Mouse (Mus musculus) hindbrain, embryonic 11.5 days (tissue): ENCODE data around the gene Camta1. TPM values are rescaled to one million over a fixed set of nuclear protein-coding genes. Genes with fewer than 3 reads are reported as not detected.

Experiments
- ATAC-seq: fragments of 200-750 bp; cut with Nextera tagmentation; 2 replicates; pipeline ENCODE4 v1.8.0; 2017; ENCODE audit warnings: mild to moderate bottlenecking, moderate TSS enrichment, moderate library complexity; ENCODE audit not compliant: low FRiP score
- DNase-seq: peaks from one replicate; pipeline ENCODE4 v3.0.0-alpha.2; 2015; ENCODE audit warnings: low spot score
- H3K27ac ChIP-seq: fragments of 300-500 bp; sonication (generic); 2 replicates; pipeline ENCODE4 v1.5.1; 2014; ENCODE audit warnings: mild to moderate bottlenecking, low read depth, low read length
- H3K27me3 ChIP-seq: fragments of 300-500 bp; sonication (generic); 2 replicates; pipeline ENCODE4 v1.6.1; 2014; ENCODE audit warnings: mild to moderate bottlenecking, low read length, moderate library complexity, mixed read lengths; ENCODE audit not compliant: control insufficient read depth, insufficient read depth
- H3K36me3 ChIP-seq: fragments of 300-500 bp; sonication (generic); 2 replicates; pipeline ENCODE4 v1.6.1; 2014; ENCODE audit warnings: mild to moderate bottlenecking, low read length, moderate library complexity, mixed read lengths; ENCODE audit not compliant: control insufficient read depth, insufficient read depth
- H3K4me1 ChIP-seq: fragments of 300-500 bp; sonication (generic); replicated peaks from 2 replicates; pipeline ENCODE4 v1.6.1; 2014; ENCODE audit warnings: low read length, mixed read lengths; ENCODE audit not compliant: control insufficient read depth, insufficient read depth
- H3K4me2 ChIP-seq: fragments of 300-500 bp; sonication (generic); replicated peaks from 2 replicates; pipeline ENCODE4 v1.6.1; 2014; ENCODE audit warnings: mild to moderate bottlenecking, low read depth, low read length
- H3K4me3 ChIP-seq: fragments of 300-500 bp; sonication (generic); 2 replicates; pipeline ENCODE4 v1.5.1; 2014; ENCODE audit warnings: low read depth, low read length
- H3K9ac ChIP-seq: fragments of 300-500 bp; sonication (generic); 2 replicates; pipeline ENCODE4 v1.6.1; 2014; ENCODE audit warnings: low read depth, low read length
- H3K9me3 ChIP-seq: fragments of 300-500 bp; sonication (generic); 2 replicates; pipeline ENCODE4 v1.6.1; 2016; ENCODE audit warnings: low read length; ENCODE audit not compliant: control insufficient read depth
- WGBS: fragments of 180-500 bp; shearing (Covaris S2); extraction: QIAGEN DNeasy Blood & Tissue Kit; methylation state at CpG from one replicate; pipeline ENCODE4 v1.1.7; 2014; 5-methylcytosine and 5-hydroxymethylcytosine counted together
- polyA plus RNA-seq: library from polyadenylated mRNA; unstranded; fragments of >200 nt; fragmentation: Nextera tagmentation; extraction: Ambion mirVana; gene quantifications from 2 replicates; pipeline ENCODE4 v1.2.1, GENCODE M21; 2014

The Camta1 gene
- polyA plus RNA-seq, 1 experiment from 2014 or later = 130 TPM

DNA sequence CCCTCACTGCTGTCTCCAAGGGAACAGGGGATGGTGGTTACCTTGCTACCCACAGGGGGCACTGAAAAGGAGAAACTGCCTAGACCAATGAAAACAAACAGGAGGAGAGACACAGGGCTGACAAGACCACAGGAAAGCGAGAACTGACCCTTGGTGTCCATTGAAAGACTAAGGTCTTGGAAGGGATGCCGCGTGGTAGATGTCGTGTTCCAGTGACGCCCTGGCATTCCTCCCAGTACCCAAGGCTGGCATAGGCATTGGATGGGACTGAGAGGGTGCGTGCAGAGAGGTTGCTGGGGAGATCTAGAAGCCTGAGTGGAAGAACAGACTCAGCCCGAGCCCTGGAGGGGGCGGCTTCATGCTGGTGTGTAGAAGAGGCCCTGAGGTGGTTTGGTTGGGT is 550.9 kb downstream of the Camta1 start:
- H3K27me3 ChIP-seq = no peaks in the 10 kb centered on the region
- no peak overlapping the region for H3K4me3 ChIP-seq
- DNase-seq (no peak), ATAC-seq (no peak)
- no peak overlapping the region for H3K27ac ChIP-seq
- H3K4me2 ChIP-seq = no peak overlapping the region
- no peaks in the 10 kb centered on the region for H3K36me3 ChIP-seq
- 84% methylated on average over 8 of the region's 8 CpGs for WGBS
- H3K9me3 ChIP-seq = no peaks in the 10 kb centered on the region
- H3K9ac ChIP-seq = no peak overlapping the region
- H3K4me1 ChIP-seq = no peaks in the 10 kb centered on the region

GRCm38 (mm10) chr4:151310056-151310685 is 551.5 kb downstream of the Camta1 start:
- no peaks in the 10 kb centered on the region for H3K4me1 ChIP-seq
- H3K36me3 ChIP-seq = no peaks in the 10 kb centered on the region
- no peak overlapping the region for H3K9ac ChIP-seq
- 51% methylated on average over 12 of the region's 12 CpGs for WGBS
- no peaks in the 10 kb centered on the region for H3K27me3 ChIP-seq
- ATAC-seq (no peak), DNase-seq (no peak)
- no peak overlapping the region for H3K4me3 ChIP-seq
- no peak overlapping the region for H3K27ac ChIP-seq
- H3K4me2 ChIP-seq = no peak overlapping the region
- no peaks in the 10 kb centered on the region for H3K9me3 ChIP-seq

GRCm38 (mm10) chr4:151306890-151307289 is 554.8 kb downstream of the Camta1 start:
- WGBS = 88% methylated on average over 11 of the region's 11 CpGs
- Histone ChIP-seq H3K4me2 (no peak overlapping the region), H3K9me3 (no peaks in the 10 kb centered on the region), H3K27ac (no peak overlapping the region), H3K36me3 (no peaks in the 10 kb centered on the region), H3K9ac (no peak overlapping the region), H3K27me3 (no peaks in the 10 kb centered on the region), H3K4me1 (no peaks in the 10 kb centered on the region), H3K4me3 (no peak overlapping the region)
- no peak for DNase-seq
- ATAC-seq = no peak

GRCm38 (mm10) chr4:151306311-151306765 is 555.3 kb downstream of the Camta1 start:
- DNase-seq = no peak
- Histone ChIP-seq H3K9me3 (no peaks in the 10 kb centered on the region), H3K4me1 (no peaks in the 10 kb centered on the region), H3K36me3 (no peaks in the 10 kb centered on the region), H3K27ac (no peak overlapping the region), H3K4me3 (no peak overlapping the region), H3K4me2 (no peak overlapping the region), H3K9ac (no peak overlapping the region), H3K27me3 (no peaks in the 10 kb centered on the region)
- 70% methylated on average over 11 of the region's 11 CpGs for WGBS
- no peak for ATAC-seq

DNA sequence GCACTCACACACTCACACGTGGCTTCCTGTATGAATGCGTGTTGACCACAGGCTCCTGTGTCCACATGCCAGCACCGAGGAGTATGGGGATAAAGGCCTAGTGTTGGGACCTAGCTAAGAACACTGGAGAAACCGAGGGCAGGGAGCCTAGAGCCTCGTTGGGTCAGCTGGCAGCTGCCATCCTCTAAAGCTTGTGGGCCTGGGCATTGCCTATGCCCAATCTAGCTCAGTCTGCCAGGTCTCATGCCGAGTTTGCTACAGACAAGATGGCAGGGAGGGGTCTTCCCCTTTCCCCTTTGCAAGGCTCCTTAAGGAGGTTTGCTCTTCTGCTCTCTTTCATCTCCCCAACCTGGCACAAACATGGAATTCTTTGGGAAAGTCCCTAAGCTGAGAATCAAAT is 555.9 kb downstream of the Camta1 start:
- no peak overlapping the region for H3K9ac ChIP-seq
- DNase-seq (no peak), ATAC-seq (no peak)
- H3K36me3 ChIP-seq = no peaks in the 10 kb centered on the region
- H3K4me3 ChIP-seq = no peak overlapping the region
- H3K27me3 ChIP-seq = no peaks in the 10 kb centered on the region
- no peak overlapping the region for H3K4me2 ChIP-seq
- 83% methylated on average over 6 of the region's 6 CpGs for WGBS
- H3K9me3 ChIP-seq = no peaks in the 10 kb centered on the region
- no peaks in the 10 kb centered on the region; the same call in 1 of the 2 replicates for H3K4me1 ChIP-seq
- H3K27ac ChIP-seq = no peak overlapping the region

DNA sequence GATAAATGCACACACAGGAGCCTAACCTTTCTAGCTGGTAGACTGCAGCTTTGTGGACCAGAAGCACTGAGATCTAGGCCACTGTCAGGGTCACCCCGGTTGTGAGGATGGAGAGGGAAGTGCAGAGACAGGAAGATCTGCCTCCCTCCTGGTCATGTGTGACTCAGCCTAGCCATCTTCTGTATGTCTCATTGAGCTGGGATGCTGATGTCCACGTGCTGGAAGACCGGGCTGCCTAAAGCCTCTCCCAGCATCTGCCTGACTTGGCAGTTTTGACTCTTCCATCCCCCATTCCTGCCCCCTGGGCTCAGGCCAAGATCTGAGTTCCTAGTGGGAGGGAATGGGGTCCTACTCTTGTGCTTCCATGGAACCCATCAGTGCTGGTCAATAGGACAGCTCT is 557.7 kb downstream of the Camta1 start:
- Histone ChIP-seq H3K9ac (no peak overlapping the region), H3K9me3 (no peaks in the 10 kb centered on the region), H3K4me2 (no peak overlapping the region), H3K27me3 (no peaks in the 10 kb centered on the region), H3K4me3 (no peak overlapping the region), H3K36me3 (no peaks in the 10 kb centered on the region), H3K27ac (no peak overlapping the region), H3K4me1 (no peaks in the 10 kb centered on the region; the same call in 1 of the 2 replicates)
- 79% methylated on average over 3 of the region's 3 CpGs for WGBS
- no peak for ATAC-seq
- DNase-seq = no peak

GRCm38 (mm10) chr4:151303436-151303835 is 558.2 kb downstream of the Camta1 start:
- ATAC-seq (no peak), DNase-seq (no peak)
- Histone ChIP-seq H3K4me1 (no peaks in the 10 kb centered on the region; the same call in 1 of the 2 replicates), H3K36me3 (no peaks in the 10 kb centered on the region), H3K9ac (no peak overlapping the region), H3K4me2 (no peak overlapping the region), H3K27ac (no peak overlapping the region), H3K4me3 (no peak overlapping the region), H3K9me3 (no peaks in the 10 kb centered on the region), H3K27me3 (no peaks in the 10 kb centered on the region)
- 83% methylated on average over 5 of the region's 5 CpGs for WGBS

- no peak overlapping the region for H3K4me3 ChIP-seq
- DNase-seq (peak; percentile 77), ATAC-seq (no peak)
- H3K4me2 ChIP-seq = no peak overlapping the region
- H3K27ac ChIP-seq = no peak overlapping the region
- H3K9ac ChIP-seq = no peak overlapping the region
- no peaks in the 10 kb centered on the region for H3K27me3 ChIP-seq
- 54% methylated on average over 11 of the region's 11 CpGs for WGBS
- H3K36me3 ChIP-seq = no peaks in the 10 kb centered on the region
- no peaks in the 10 kb centered on the region for H3K9me3 ChIP-seq
- no peaks in the 10 kb centered on the region; the same call in 1 of the 2 replicates for H3K4me1 ChIP-seq
Observed at GRCm38 (mm10) chr4:151302195-151303126, 559.2 kb downstream of the Camta1 start.
